Mouse (Mus musculus): ENCODE measurements at regions not wholly inside any gene's neighbourhood (a gene's known extent, or its start where the extent isn't known, plus 50 kb on each side); places are given as distances from the start of the nearest gene placed in this dataset.

- DNase-seq (ENCODE audit: low read depth, low spot score) = no peak
Observed at GRCm38 (mm10) chr1:47094498-47094897, 201.8 kb upstream of the Slc39a10 start.

- DNase-seq (ENCODE audit: low read depth, low spot score) = no peak
Observed at GRCm38 (mm10) chr1:47093289-47093947, 200.8 kb upstream of the Slc39a10 start.

- no peak for DNase-seq (ENCODE audit: low read depth, low spot score)
Observed at GRCm38 (mm10) chr1:47076423-47076822, 183.8 kb upstream of the Slc39a10 start.

- no peak for DNase-seq (ENCODE audit: low read depth, low spot score)
Observed at GRCm38 (mm10) chr1:47058149-47058548, 165.5 kb upstream of the Slc39a10 start.

- no peak for DNase-seq (ENCODE audit: low read depth, low spot score)
Observed at GRCm38 (mm10) chr1:47057344-47057743, 164.7 kb upstream of the Slc39a10 start.

- no peak for DNase-seq (ENCODE audit: low read depth, low spot score)
Observed at GRCm38 (mm10) chr1:47051109-47051508, 158.5 kb upstream of the Slc39a10 start.

- DNase-seq (ENCODE audit: low read depth, low spot score) = no peak
Observed at GRCm38 (mm10) chr1:47050492-47050891, 157.8 kb upstream of the Slc39a10 start.

GRCm38 (mm10) chr1:47037576-47037975, 144.9 kb upstream of the Slc39a10 start:
- DNase-seq (ENCODE audit: low read depth, low spot score) = no peak

GRCm38 (mm10) chr1:47019356-47019755, 126.7 kb upstream of the Slc39a10 start:
- DNase-seq (ENCODE audit: low read depth, low spot score) = no peak

- DNase-seq (ENCODE audit: low read depth, low spot score) = no peak
Observed at GRCm38 (mm10) chr1:47014526-47014925, 121.9 kb upstream of the Slc39a10 start.

- no peak for DNase-seq (ENCODE audit: low read depth, low spot score)
Observed at GRCm38 (mm10) chr1:47003746-47004145, 111.1 kb upstream of the Slc39a10 start.

- DNase-seq (ENCODE audit: low read depth, low spot score) = no peak
Observed at GRCm38 (mm10) chr1:46999337-46999736, 106.7 kb upstream of the Slc39a10 start.

- DNase-seq (ENCODE audit: low read depth, low spot score) = no peak
Observed at GRCm38 (mm10) chr1:46985978-46986377, 93.3 kb upstream of the Slc39a10 start.

GRCm38 (mm10) chr1:46983093-46983492, 90.4 kb upstream of the Slc39a10 start:
- DNase-seq (ENCODE audit: low read depth, low spot score) = no peak

GRCm38 (mm10) chr1:46970470-46970869, 77.8 kb upstream of the Slc39a10 start:
- DNase-seq (ENCODE audit: low read depth, low spot score) = no peak

- no peak for DNase-seq (ENCODE audit: low read depth, low spot score)
Observed at GRCm38 (mm10) chr1:46968361-46968760, 75.7 kb upstream of the Slc39a10 start.

GRCm38 (mm10) chr1:46966917-46967266, 74.2 kb upstream of the Slc39a10 start:
- no peak for DNase-seq (ENCODE audit: low read depth, low spot score)

GRCm38 (mm10) chr1:46965996-46966916, 73.6 kb upstream of the Slc39a10 start:
- DNase-seq (ENCODE audit: low read depth, low spot score) = no peak

- no peak for DNase-seq (ENCODE audit: low read depth, low spot score)
Observed at GRCm38 (mm10) chr1:46963973-46964727, 71.5 kb upstream of the Slc39a10 start.

Measured in retina, adult 2 months (tissue).